In the genomic region with DNA sequence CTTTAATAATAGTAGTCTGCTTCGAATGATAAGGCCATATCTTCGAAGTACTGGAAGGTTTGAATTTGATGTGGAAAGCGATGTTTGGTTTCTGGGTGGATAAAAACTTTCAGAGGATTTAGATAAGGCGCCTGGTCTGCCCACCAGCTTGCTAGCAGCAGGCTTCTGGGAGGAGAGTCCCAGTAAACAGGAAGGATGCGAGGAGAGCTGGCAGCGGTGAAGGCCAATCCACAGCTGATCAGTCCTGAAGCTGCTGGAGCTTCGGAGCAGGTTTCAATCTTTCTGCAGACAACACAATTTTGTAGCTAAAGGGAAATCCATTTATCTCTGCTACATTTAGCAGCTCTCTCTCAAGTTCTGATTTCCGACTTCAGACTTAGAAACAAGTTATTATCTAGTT, we compare ENCODE assay signal across 30 mouse cellular contexts. TPM values are rescaled to one million over a fixed set of nuclear protein-coding genes. Genes with fewer than 3 reads are reported as not detected.
DNase-seq lines count a peak whose midpoint lies in the region; ATAC-seq lines count a peak whose summit lies in the region.
"Had no signal": no experiment of that assay in that cellular context is flagged by ENCODE, and none has a peak within 500 bp of the region (broad histone marks: within the 10 kb centered on the region; RNA-seq: fewer than 3 reads in every experiment).

No protein-coding gene starts in this region.

- no peak overlapping the region for H3K9ac ChIP-seq in kidney, embryonic 15.5 days
- H3K9ac ChIP-seq: forebrain, embryonic 13.5 days; heart, embryonic 13.5 days; hindbrain, embryonic 14.5 days; liver, embryonic 13.5 days; midbrain, embryonic 15.5 days; neural tube, embryonic 15.5 days had no signal

- H3K9me3 ChIP-seq in kidney, embryonic 15.5 days (replicated peaks): no peaks in the 10 kb centered on the region
- H3K9me3 ChIP-seq: forebrain, embryonic 13.5 days; heart, embryonic 13.5 days; liver, embryonic 13.5 days; midbrain, embryonic 15.5 days; neural tube, embryonic 15.5 days had no signal

- peak; percentile 29 for DNase-seq in cerebellum, adult 11 months
- DNase-seq in cerebellum, postnatal 4 days (ENCODE audit: low spot score in 2 of 2): no peak
- DNase-seq in ovary, adult 18-20 months (ENCODE audit: low spot score): peak; percentile 5
- DNase-seq in ovary, postnatal 10 days (ENCODE audit: low spot score): no peak
- peak; percentile 65 for DNase-seq in cerebellum, adult 9-11 months
- DNase-seq in yolk sac, embryonic 10.5 days (ENCODE audit: low spot score): peak; percentile 11
- DNase-seq in embryo, embryonic 11 days: no peak
- DNase-seq: adrenal gland, postnatal 10 days; gastrocnemius, postnatal 10 days; heart, postnatal 10 days; kidney, adult 11 months; kidney, postnatal 4 days; layer of hippocampus, adult 9-11 months; liver, embryonic 13.5 days; lung, adult 18-20 months; thymus, postnatal 4 days had no signal

- H3K27ac ChIP-seq in kidney, embryonic 15.5 days: no peak overlapping the region
- H3K27ac ChIP-seq: forebrain, embryonic 13.5 days; heart, embryonic 13.5 days; hindbrain, embryonic 14.5 days; liver, embryonic 13.5 days; midbrain, embryonic 15.5 days; neural tube, embryonic 15.5 days had no signal

- WGBS in kidney, embryonic 15.5 days: 82% methylated on average over 8 of the region's 8 CpGs

- 0 out of 2 replicates have a peak, but pooled peaks cover 4% of the 10 kb centered on the region for H3K4me1 ChIP-seq in kidney, embryonic 15.5 days
- H3K4me1 ChIP-seq: forebrain, embryonic 13.5 days; liver, embryonic 13.5 days had no signal

- ATAC-seq in kidney, embryonic 15.5 days (replicated peaks; ENCODE audit: low FRiP score): no peak
- ATAC-seq: forebrain, embryonic 13.5 days; lung, postnatal 0 days; midbrain, embryonic 15.5 days had no signal

- no peaks in the 10 kb centered on the region for H3K27me3 ChIP-seq in kidney, embryonic 15.5 days
- H3K27me3 ChIP-seq: CH12.LX; forebrain, embryonic 13.5 days; heart, embryonic 13.5 days; liver, embryonic 13.5 days; midbrain, embryonic 15.5 days; neural tube, embryonic 15.5 days had no signal

- H3K4me3 ChIP-seq in kidney, embryonic 15.5 days (replicated peaks): no peak overlapping the region
- H3K4me3 ChIP-seq: forebrain, embryonic 13.5 days; heart, embryonic 13.5 days; liver, embryonic 13.5 days; midbrain, embryonic 15.5 days; neural tube, embryonic 15.5 days had no signal

- no peaks in the 10 kb centered on the region for H3K36me3 ChIP-seq in kidney, embryonic 15.5 days
- H3K36me3 ChIP-seq: heart, embryonic 13.5 days; liver, embryonic 13.5 days; midbrain, embryonic 15.5 days; neural tube, embryonic 15.5 days had no signal

- H3K4me2 ChIP-seq in kidney, embryonic 15.5 days: no peak overlapping the region
- H3K4me2 ChIP-seq: forebrain, embryonic 13.5 days; heart, embryonic 13.5 days; hindbrain, embryonic 14.5 days; liver, embryonic 13.5 days; midbrain, embryonic 15.5 days; neural tube, embryonic 15.5 days had no signal

RNA-seq across cellular contexts. Expression of a gene that starts 47.9 kb away (rescaled TPM):
- polyA plus RNA-seq in kidney, embryonic 15.5 days (2015; fragmentation: Nextera tagmentation; extraction: Ambion mirVana): not detected in 2 replicates
- polyA plus RNA-seq: C2C12; embryonic facial prominence, embryonic 11.5 days; gonadal fat pad, adult 2 months; heart, embryonic 13.5 days; kidney, embryonic 16.5 days; limb, embryonic 14.5 days; liver, embryonic 13.5 days; lung, postnatal 0 days; thymus, postnatal 0 days had no signal

Comparison
In these comparisons a context has a peak if more than half of its experiments do, and no peak if none do; other contexts are left out.
1. DNase-seq: peak in cerebellum, adult 11 months (single experiment), ovary, adult 18-20 months (single experiment), cerebellum, adult 9-11 months (single experiment) and yolk sac, embryonic 10.5 days (single experiment); none in cerebellum, postnatal 4 days (0 of 2), ovary, postnatal 10 days (single experiment) and embryo, embryonic 11 days (single experiment).